Mouse (Mus musculus) spleen, adult 2 months (tissue): ENCODE data around the gene Adgrl1.

ENCODE experiments used
- CTCF ChIP-seq: fragments of 200-500 bp; IDR thresholded peaks from 2 replicates; pipeline ENCODE4 v1.5.1; 2011; ENCODE audit warnings: mild to moderate bottlenecking, inconsistent platforms; ENCODE audit not compliant: insufficient read depth, insufficient read length, insufficient replicate concordance; ENCODE audit errors: extremely low read depth
- POLR2A ChIP-seq: fragments of 200-500 bp; IDR thresholded peaks from 2 replicates; pipeline ENCODE4 v1.6.1; 2011; ENCODE audit warnings: low read depth, low read length, inconsistent platforms

DNA sequence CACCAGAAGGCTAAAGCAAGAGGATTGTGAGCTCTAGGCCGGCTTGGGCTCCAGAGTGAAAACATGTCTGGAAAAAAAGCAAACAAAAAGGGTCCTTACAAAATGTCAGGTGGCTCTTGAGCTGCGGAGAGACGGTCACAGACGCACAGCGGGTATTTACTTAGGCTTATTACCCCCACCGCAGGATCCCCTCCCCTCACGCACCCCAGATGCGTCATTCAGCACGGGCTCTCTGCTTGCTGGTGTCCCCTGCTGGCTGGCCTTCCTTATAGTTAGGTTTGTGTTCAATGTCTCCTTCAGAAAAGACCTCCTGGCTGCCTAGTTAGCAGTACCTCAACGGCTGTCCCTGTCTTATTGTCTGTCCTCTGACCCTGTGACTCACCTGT, 23.1 kb upstream of the Adgrl1 start:
- TF ChIP-seq CTCF (no peak), POLR2A (no peak)
